Comparison of ENCODE assay signal across 9 mouse cellular contexts in genomic region chrX:152178843-152179545, GRCm38 (mm10). TPM values are rescaled to one million over a fixed set of nuclear protein-coding genes. Genes with fewer than 3 reads are reported as not detected.
A peak's percentile ranks its signal among the peaks of the same experiment; 100 is the strongest.
DNase-seq lines count a peak whose midpoint lies in the region; ATAC-seq lines count a peak whose summit lies in the region.
"Had no signal": no experiment of that assay in that cellular context is flagged by ENCODE, and none has a peak within 500 bp of the region (broad histone marks: within the 10 kb centered on the region; RNA-seq: fewer than 3 reads in every experiment).

No protein-coding gene starts in this region.

- no peak for DNase-seq in midbrain, embryonic 11.5 days (ENCODE audit: low spot score, missing footprints)
- DNase-seq in heart, adult 9 months (ENCODE audit: low spot score in 2 of 2), result peak; percentile 70 to 79
- peak; percentile 85 for DNase-seq in kidney, adult 9 months
- DNase-seq in testis, postnatal 14 days (ENCODE audit: low spot score), result peak; percentile 48
- DNase-seq in B cell, adult 2 months, result no peak

- H3K27ac ChIP-seq in midbrain, embryonic 12.5 days (replicated peaks), result no peak overlapping the region
- no peak overlapping the region for H3K27ac ChIP-seq in midbrain, embryonic 11.5 days (ENCODE audit: low read depth, low read length)
- peak overlapping the region; percentile 70 for H3K27ac ChIP-seq in lung, embryonic 16.5 days (ENCODE audit: low read length)

- no peak overlapping the region for H3K4me2 ChIP-seq in midbrain, embryonic 12.5 days (replicated peaks)
- no peak overlapping the region for H3K4me2 ChIP-seq in midbrain, embryonic 11.5 days
- H3K4me2 ChIP-seq in lung, embryonic 16.5 days (ENCODE audit: low read depth, low read length), result peak overlapping the region; percentile 49

- no peaks in the 10 kb centered on the region for H3K9me3 ChIP-seq in midbrain, embryonic 12.5 days
- H3K9me3 ChIP-seq in midbrain, embryonic 11.5 days (ENCODE audit: control insufficient read depth, low read length), result no peaks in the 10 kb centered on the region
- no peaks in the 10 kb centered on the region for H3K9me3 ChIP-seq in lung, embryonic 16.5 days (ENCODE audit: control insufficient read depth, low read length)
- H3K9me3 ChIP-seq: G1E had no signal

- no peaks in the 10 kb centered on the region for H3K4me1 ChIP-seq in midbrain, embryonic 12.5 days
- H3K4me1 ChIP-seq in midbrain, embryonic 11.5 days (ENCODE audit: control insufficient read depth, insufficient read depth, low read length), result no peaks in the 10 kb centered on the region
- peaks cover 3% of the 10 kb centered on the region; the same call in 1 of the 2 replicates for H3K4me1 ChIP-seq in lung, embryonic 16.5 days (replicated peaks; ENCODE audit: control insufficient read depth, insufficient read depth, low read length)

- peaks cover 75% of the 10 kb centered on the region for H3K27me3 ChIP-seq in midbrain, embryonic 12.5 days
- H3K27me3 ChIP-seq in midbrain, embryonic 11.5 days (ENCODE audit: control insufficient read depth, insufficient read depth, low read length), result peaks cover 61% of the 10 kb centered on the region
- H3K27me3 ChIP-seq in lung, embryonic 16.5 days (ENCODE audit: control insufficient read depth, insufficient read depth, low read depth, low read length), result peaks cover 13% of the 10 kb centered on the region

- no peak overlapping the region for H3K4me3 ChIP-seq in midbrain, embryonic 12.5 days
- no peak overlapping the region for H3K4me3 ChIP-seq in midbrain, embryonic 11.5 days (ENCODE audit: low read depth, low read length)
- H3K4me3 ChIP-seq in lung, embryonic 16.5 days (ENCODE audit: low read length), result peak overlapping the region; percentile 50

- WGBS in midbrain, embryonic 12.5 days, result 67% methylated on average over 8 of the region's 8 CpGs
- WGBS in midbrain, embryonic 11.5 days, result 54% methylated on average over 8 of the region's 8 CpGs
- 42% methylated on average over 8 of the region's 8 CpGs for WGBS in lung, embryonic 16.5 days

- no peaks in the 10 kb centered on the region for H3K36me3 ChIP-seq in midbrain, embryonic 12.5 days
- H3K36me3 ChIP-seq in midbrain, embryonic 11.5 days (ENCODE audit: control insufficient read depth, insufficient read depth, low read length), result no peaks in the 10 kb centered on the region
- no peaks in the 10 kb centered on the region for H3K36me3 ChIP-seq in lung, embryonic 16.5 days (ENCODE audit: control insufficient read depth, insufficient read depth, low read length)
- H3K36me3 ChIP-seq: G1E had no signal

- no peak overlapping the region for H3K9ac ChIP-seq in midbrain, embryonic 12.5 days (replicated peaks)
- no peak overlapping the region for H3K9ac ChIP-seq in midbrain, embryonic 11.5 days (ENCODE audit: low read length)
- peak overlapping the region; percentile 59 for H3K9ac ChIP-seq in lung, embryonic 16.5 days (ENCODE audit: low read length)

- ATAC-seq in midbrain, embryonic 12.5 days (ENCODE audit: low FRiP score, low read depth), result peak; percentile 62; the same call in 1 of the 2 replicates
- no peak for ATAC-seq in midbrain, embryonic 11.5 days (ENCODE audit: low FRiP score)
- ATAC-seq in common myeloid progenitor, adult 5-6 weeks (replicated peaks; ENCODE audit: low read depth, poor library complexity, severe bottlenecking), result peak; percentile 67
- ATAC-seq in lung, embryonic 16.5 days (ENCODE audit: low read depth), result peak; percentile 92

RNA-seq across cellular contexts. Expression of gene Iqsec2, which starts 34.9 kb away (rescaled TPM):
- 1.0 and 2.4 TPM in 2 replicates for polyA plus RNA-seq in midbrain, embryonic 12.5 days (2016; fragmentation: Nextera tagmentation; extraction: Ambion mirVana)
- polyA plus RNA-seq in midbrain, embryonic 11.5 days (2014; fragmentation: Nextera tagmentation; extraction: Ambion mirVana), result 1.1 and 1.8 TPM in 2 replicates
- total RNA-seq in common myeloid progenitor, adult 5-6 weeks (2017), result 1.1 and 3.7 TPM in 2 replicates
- 3.6 and 3.8 TPM in 2 replicates for polyA plus RNA-seq in lung, embryonic 16.5 days (2015; fragmentation: Nextera tagmentation; extraction: Ambion mirVana)

RNA-seq across cellular contexts. Expression of gene Kdm5c, which starts 53.8 kb away (rescaled TPM):
- 62.6 and 64.4 TPM in 2 replicates for polyA plus RNA-seq in midbrain, embryonic 12.5 days (2016; fragmentation: Nextera tagmentation; extraction: Ambion mirVana)
- polyA plus RNA-seq in midbrain, embryonic 11.5 days (2014; fragmentation: Nextera tagmentation; extraction: Ambion mirVana), result 29.4 and 30.1 TPM in 2 replicates
- 39.6 and 59.4 TPM in 2 replicates for total RNA-seq in common myeloid progenitor, adult 5-6 weeks (2017)
- polyA plus RNA-seq in lung, embryonic 16.5 days (2015; fragmentation: Nextera tagmentation; extraction: Ambion mirVana), result 41.0 and 43.0 TPM in 2 replicates

Comparison
In these comparisons a context has a peak if more than half of its experiments do, and no peak if none do; other contexts are left out.
1. DNase-seq: peak in heart, adult 9 months (2 of 2), kidney, adult 9 months (single experiment) and testis, postnatal 14 days (single experiment); none in midbrain, embryonic 11.5 days (single experiment) and B cell, adult 2 months (0 of 2).